Mouse (Mus musculus) lung, adult 2 months (tissue): Measurements from ENCODE around the gene Cab39.

ENCODE experiments used
- CTCF ChIP-seq: fragments of 200-500 bp; IDR thresholded peaks from 2 replicates; pipeline ENCODE4 v1.5.1; 2011; ENCODE audit warnings: mild to moderate bottlenecking, low read length, control low read depth; ENCODE audit not compliant: insufficient read depth
- POLR2A ChIP-seq: fragments of 200-500 bp; IDR thresholded peaks from 2 replicates; pipeline ENCODE4 v1.6.1; 2011; ENCODE audit warnings: low read depth, mild to moderate bottlenecking, control low read depth, low read length, borderline replicate concordance; ENCODE audit errors: extremely low read depth

DNA sequence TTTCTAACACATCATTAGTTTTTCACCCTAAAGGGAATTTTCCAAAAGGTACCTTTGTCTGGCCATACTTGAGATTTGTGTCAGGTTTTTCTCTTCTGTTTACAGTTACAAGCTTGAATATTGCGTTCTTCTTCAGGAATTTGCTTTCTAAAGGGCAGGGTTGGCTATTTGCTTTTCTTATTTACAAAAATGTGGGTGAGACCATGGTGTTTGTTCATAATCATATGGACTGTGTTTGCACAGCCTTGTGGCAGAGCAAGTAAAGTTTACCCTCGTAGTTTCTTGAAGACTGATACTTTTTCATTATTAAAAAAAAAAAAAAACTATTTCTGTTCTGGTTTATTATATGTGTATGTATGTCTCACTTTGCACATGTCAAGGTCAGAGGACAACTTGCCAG lies 17.5 kb downstream of the Cab39 start:
- no peak for TF ChIP-seq POLR2A
- TF ChIP-seq CTCF, result no peak
